Mouse (Mus musculus): ENCODE results near the gene Atp1a4. TPM values are rescaled to one million over a fixed set of nuclear protein-coding genes. Genes with fewer than 3 reads are reported as not detected.

Gene Atp1a4
- total RNA-seq (2021): under 1 TPM; 0.17 to 0.18 TPM
- long read RNA-seq, experiment 1: 0 reads
- long read RNA-seq, experiment 2, partial matches to known transcripts: 0 of 1 reads
- long read RNA-seq, experiment 2, other reads (novel, unspliced or antisense): 1 of 1 reads

DNA sequence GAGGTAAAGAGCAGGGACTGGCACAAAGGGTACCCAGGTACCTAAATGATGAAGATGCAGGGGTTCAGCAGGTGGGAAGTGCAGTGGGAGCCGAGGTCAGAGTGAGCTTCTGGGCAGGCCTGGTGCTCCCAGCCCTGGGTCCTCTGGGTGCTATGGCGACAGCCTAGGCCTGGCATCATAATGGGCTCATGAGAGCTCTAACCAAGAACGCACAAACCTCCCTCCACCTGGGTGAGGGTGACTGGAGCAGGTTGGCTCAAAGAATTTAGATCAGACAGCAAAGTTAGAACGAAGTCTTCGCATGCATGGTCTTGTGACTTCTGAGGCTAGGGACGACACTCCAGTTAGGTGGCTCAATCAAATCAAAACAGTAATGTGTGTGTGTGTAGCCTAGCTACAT is at the start of gene Atp1a4:
Atp1a4 (minus strand) TSS at position 101 of the 400 bp plus-strand sequence.
- DNase-seq (ENCODE audit: low spot score in 2 of 2): no peak

DNA sequence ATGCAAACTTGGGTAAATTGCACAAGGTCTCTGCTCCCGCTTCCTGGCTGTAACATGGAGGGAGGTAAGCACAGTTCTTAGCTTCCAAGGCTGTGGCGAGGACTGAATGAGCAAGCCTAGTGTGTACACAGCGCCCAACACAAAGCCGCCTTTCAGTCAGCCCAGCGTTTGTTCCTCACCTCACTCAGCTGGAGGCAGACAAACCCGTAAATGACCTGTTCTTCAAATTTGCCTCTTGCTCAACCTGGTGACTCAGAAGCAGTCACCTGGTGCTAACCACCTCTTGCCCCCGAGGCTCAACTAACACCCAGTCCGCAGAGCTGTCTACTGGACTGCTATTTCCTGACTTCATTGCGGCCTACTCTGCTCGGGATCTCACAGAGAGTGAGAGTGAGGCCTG is 49.7 kb upstream of the Atp1a4 start:
- no peak for DNase-seq (ENCODE audit: low spot score in 2 of 2)

DNA sequence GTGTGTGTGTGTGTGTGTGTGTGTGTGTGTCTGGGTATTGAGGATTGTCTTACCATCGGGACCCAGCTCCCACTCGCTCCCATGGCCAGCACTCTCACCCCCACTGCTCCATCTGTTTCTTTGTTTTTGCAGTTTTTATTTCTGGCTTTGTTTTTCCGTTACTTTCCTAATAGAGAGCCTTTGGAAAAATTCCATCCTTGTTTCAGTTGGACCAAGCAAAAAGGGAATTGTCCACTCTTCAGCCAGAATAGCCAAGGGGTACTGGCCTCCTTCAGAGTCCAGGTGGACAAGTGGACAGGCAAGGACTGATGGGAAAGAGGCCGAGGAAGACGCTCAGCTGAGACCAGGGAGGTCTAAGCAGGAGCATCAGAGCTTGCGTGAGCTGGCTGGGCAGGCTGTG is 48.7 kb upstream of the Atp1a4 start:
- no peak for DNase-seq (ENCODE audit: low spot score in 2 of 2)

DNA sequence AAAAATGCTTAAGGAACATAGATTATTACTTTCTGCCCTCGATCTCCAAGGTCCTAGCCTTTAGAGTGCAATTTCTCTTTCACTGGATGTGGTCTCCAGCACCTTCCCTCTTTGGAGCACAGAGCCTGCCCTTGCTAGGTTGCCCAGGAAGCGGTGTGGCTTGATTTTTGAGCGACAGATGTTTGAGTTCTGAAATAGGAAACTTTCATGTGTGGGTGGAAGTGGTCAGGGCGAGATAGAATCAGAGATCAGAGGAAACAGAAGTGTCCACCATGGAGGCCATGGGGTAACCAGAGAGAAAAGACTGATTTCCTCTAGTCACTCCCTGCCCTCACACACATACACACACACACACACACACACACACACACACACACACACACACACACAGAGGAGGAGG is 48.0 kb upstream of the Atp1a4 start:
- no peak for DNase-seq (ENCODE audit: low spot score in 2 of 2)

DNA sequence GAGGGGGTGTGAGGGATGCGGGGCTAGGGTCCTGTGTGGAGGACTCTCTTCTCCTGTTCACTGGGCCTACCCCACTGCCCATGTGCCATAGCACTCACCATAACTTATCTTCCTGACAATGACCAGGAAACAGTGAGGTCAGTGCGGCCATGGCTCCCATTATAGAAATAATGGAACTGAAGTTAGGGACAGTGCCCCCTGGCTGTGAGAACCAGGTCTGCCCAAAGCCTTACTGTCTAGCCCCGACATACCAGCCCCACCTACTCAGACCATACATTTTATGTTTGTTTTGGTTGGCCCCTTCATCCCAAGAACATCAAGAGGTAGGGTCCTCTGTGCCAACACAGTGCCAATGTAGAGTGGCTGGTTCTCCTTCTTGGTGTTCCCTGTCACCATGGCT is 47.4 kb upstream of the Atp1a4 start:
- DNase-seq (ENCODE audit: low spot score in 2 of 2): no peak

DNA sequence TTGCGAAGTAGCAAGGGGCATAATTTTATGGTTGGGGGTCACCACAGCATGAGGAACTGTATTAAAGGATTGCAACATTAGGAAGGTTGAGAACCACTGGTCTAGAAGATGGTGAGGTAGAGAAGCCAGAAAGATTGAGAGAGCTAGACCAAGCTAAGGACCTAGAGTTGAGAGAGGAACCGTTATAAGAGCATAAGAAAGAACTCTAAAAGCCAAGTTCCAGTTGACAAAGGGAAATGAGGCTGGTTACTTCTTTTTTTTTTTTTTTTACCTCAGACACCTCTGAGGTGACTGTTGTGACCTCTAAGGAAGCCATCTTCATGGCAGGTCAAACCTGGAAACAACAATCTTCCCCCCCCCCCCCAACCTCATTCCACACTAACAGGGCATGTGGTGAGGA is 46.9 kb upstream of the Atp1a4 start:
- no peak for DNase-seq (ENCODE audit: low spot score in 2 of 2)

DNA sequence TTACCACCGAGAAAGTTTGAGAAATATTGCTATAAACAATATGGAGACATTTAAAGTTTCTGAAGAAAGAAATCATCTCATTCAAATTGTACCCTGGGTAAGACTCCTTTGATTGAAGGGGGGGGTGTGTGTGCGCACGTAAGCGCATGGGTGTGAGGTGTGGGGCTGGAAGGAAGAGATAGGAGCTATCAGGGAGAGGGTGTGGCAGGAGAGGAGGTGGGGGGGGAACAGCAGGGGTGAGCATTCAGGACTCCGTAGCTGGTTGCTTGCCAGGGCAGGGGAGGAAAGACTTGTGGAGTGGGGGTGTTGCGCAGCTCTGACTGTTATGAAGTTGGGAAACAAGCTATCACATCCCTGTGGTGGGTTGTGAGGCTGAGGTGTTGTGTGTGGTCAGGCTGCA is 46.2 kb upstream of the Atp1a4 start:
- DNase-seq (ENCODE audit: low spot score in 2 of 2): no peak

DNA sequence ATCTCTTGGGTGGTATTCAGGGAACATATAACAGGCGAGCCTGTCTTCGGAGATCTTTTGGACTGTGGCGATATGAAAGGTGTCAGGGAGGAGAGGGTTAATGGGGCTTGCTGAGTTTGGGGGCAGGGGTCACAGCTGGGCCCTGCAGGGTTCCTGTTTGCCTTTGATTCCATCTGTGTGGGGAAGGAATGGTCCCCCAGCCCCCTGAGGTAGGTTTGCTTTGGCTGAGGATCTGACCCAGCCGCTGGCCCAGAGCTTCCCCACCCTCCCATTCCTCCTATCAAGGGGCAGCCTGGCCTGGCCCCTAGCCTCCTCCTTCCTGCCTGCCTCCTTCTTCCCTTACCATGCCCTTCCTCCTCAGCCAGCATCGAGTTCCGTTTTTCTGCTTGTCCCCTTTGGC is 44.6 kb upstream of the Atp1a4 start:
- DNase-seq (ENCODE audit: low spot score in 2 of 2): no peak

DNA sequence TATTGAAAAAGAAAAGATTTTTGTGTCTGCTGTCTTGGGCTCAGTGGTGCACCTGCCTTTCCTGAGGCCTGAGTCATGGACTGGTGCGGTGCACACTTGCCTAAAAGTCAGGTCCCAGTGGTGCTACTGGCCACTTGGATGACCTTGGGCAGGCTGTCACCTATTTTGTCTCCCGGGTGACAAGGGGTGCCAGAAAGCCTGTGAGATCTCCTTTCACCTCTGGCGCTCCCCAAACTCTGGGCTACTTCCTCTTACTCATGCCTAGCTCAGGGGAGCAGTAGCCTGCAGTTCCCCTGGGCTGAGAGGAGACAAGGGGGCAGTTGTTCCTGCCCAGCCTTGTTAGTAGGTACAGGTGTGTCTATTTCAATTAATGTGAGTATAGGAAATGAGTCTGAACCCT is 44.1 kb upstream of the Atp1a4 start:
- no peak for DNase-seq (ENCODE audit: low spot score in 2 of 2)

DNA sequence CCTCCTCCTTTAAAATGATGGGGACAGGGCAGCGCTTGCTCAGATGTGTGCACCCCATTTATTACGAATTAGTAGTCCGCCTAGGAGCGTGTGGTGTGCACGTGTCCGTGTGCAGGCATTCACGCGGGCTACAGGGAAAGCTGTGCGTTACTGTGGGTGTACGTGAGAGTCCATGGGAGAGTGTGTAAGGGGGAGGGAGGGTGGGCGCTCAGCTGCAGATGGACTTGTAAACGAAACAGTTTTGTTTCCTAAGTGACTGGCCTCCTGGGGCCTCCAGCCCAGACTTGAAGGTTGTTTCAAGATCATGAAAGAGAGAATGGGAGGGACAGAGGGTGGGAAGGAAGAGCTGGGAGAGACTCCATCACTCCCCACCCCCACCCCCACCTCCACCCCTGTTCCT is 43.0 kb upstream of the Atp1a4 start:
- DNase-seq (ENCODE audit: low spot score in 2 of 2): no peak

DNA sequence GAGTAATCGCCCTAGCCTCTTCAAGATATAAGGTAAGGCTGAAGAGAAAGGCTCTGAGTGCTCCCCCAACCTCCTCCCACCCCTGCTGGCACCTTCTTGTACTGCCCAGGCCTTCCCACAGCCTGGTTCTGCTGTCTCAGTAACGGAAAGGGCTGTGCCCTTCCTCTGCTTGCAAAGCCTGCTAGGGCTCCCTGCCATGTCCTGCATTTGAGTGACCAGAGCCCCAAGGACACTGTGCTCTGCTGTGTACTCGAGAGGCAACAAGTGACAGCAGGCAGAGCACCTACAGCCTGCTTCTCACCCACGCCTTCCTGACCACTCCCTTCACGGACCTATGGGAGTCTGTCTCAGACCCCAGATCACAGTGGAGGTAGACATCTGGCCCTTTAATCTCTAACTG is 42.0 kb upstream of the Atp1a4 start:
- no peak for DNase-seq (ENCODE audit: low spot score in 2 of 2)

DNA sequence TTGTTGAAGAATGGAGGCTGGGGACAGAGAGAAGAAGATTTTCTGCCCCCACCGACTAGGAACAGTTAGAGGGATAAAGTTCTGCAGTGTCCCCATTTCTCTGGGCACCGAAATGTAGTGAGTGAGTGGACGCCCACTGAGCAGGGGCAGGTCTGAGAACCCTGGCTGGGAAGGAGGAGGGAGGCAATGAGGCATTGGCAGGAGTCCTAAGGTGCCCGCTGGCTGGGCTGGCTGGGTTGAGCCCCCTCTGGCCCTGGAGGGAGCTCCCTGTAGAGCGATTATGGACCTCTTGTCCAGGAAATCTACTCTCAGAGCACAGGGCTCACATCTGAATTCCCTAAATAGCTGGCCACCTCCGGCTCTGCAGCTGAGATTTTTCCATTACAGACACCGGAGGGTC is 41.3 kb upstream of the Atp1a4 start:
- DNase-seq (ENCODE audit: low spot score in 2 of 2): no peak

DNA sequence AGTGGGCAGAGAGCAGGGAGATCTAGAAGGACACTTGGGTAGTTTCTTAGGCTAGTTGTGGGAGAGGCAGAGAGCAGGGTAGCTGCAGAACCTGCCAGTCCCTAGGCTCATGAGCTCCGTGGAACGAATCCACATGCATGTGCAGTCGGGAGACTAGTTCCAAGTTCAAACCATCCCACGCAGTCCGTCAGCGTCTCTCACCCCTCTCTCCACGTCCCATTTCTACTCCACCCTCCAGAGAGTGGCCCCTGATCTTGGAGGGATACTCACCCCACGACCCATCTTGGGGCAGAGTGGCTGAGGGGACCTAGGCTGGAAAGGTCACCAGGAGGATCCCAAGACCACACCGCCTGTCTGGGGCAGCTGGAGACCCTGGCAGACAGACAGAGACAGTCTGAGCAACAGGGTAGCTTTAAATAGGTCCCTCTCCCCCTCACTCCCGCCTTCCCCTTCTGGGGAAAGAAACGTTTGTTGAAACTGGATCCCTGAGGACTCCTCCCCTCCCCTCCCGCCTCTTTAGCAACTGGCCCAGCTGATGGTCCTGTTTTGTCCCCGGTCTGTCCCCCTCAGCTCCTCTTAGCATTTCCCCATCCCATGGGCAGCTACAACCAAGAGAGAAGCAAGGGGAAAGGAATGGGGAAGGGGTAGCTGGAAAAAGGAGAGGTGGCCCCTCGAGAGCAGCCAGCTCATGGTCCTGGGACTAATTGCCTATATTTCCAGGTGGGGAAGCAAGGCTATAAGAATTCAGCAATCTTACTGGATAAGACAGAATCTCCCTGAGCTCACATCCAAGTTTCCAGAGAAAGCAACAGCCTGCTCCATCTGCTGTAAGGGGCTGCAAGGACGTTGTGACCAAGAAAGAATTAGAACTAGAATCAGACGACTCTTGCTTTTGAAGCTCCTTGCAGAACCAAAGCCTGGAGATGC is 39.7 kb upstream of the Atp1a4 start, which contains the start of gene Atp1a2:
Atp1a2 (minus strand) TSS at position 454 of the 927 bp plus-strand sequence.
- DNase-seq (ENCODE audit: low spot score in 2 of 2): peak in 1 of 2 experiments; percentile 67

DNA sequence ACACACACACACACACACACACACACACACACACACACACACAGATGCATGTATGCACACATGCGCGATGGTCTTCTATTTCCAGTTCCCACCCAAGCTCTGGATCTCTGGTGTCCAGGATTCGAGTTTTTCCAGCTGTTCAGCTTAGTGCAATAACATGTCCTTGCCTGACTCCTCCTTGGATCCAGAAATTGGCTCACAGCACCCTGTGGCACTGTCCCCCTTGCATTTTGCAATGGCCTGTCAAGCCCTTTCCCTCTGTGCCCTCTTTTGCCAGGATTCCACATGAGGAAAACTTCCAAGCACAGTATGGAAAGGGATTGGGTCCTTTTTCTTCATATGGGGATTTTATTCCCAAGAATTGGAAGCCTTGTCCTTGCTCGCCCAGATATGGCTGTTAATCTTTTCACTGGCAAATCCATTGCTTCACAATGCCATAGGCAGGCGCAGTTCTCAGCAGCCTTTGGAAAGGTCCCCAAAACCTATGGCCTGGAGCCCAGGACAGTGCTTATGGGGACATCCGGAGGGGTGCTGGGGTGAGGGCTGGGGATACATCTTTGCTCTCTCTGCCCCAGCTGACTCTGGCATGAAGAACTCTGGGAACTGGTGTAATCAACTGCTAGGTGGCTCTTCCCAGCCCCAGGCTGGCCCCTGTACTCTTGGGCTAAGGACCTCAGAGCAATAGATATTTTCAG is 38.7 kb upstream of the Atp1a4 start:
- no peak for DNase-seq (ENCODE audit: low spot score in 2 of 2)

DNA sequence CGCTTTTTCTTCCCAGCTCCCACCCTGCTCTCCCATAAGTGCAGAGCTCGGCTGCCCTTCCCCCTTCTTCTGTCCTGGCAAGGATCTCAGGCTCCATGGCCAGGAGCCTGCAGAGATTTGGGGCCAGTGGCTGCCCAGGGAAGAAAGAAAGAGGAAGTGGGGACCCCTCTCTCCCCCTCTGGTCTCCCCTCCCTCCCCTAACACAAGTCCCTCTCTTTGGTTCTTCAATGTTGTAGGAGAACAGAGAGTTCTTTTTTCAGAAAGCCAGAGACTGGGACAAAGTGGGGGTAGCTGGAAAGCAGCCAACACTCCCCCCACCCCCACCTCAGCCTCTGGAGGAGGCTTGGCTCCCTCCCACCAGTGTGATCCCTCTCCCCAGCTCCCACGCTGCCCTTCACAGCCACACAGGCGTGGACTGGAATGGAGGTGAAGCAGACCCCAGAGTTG is 37.6 kb upstream of the Atp1a4 start:
- no peak for DNase-seq (ENCODE audit: low spot score in 2 of 2)

DNA sequence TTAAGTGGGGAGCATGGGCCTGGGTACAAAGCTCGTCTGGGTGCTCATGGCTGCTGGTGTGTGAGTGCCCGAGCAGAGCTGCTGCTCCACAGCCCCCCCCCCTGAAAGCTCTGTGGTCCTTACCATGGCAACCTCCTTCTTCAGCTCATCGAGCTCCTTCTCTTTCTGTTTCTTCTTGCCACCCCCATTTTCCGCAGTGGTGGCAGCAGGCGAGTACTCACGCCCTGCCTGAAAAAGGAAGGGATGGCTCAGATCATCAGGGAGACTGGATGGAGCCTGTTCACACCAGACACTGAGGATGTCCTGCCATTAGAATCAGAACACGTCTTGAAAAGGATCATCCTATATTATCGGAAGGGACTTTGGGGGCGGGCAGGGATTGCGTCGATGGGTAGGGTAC is 35.2 kb upstream of the Atp1a4 start:
- no peak for DNase-seq (ENCODE audit: low spot score in 2 of 2)

DNA sequence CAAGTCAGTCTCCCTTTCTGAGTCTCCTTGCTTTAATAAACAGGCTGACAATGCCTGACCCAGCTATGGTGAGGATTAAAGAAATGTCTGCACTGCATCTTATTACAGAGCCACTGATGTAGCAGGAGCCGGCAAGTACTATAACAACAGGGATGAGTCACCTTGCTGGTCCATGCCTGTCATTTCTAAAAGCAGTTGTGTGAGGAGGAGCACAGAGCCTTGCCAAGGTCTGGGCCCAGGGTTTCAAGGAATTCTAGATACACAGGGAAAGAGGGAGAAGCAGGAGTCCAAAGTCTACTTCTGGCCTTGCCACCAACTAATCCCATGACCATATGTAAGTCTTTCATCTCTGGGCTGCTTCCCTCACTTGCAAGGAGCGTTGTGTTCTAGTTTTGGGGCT is 34.7 kb upstream of the Atp1a4 start:
- no peak for DNase-seq (ENCODE audit: low spot score in 2 of 2)

DNA sequence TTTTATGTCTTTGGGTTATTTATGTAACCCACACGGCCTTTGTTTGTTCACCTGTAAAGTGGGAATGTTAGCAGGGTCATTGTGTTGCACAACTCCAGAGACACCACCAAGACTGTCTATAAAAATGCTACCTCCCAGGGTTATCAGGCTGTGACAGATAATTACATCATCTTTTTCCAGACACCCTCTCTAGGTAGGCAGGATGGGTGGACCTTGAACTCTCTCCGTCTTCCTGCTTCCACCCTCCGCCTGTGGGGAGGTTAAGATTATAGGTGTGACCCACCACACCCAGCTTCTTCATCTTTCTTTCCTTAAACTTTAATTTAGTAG is 31.4 kb upstream of the Atp1a4 start:
- no peak for DNase-seq (ENCODE audit: low spot score in 2 of 2)

DNA sequence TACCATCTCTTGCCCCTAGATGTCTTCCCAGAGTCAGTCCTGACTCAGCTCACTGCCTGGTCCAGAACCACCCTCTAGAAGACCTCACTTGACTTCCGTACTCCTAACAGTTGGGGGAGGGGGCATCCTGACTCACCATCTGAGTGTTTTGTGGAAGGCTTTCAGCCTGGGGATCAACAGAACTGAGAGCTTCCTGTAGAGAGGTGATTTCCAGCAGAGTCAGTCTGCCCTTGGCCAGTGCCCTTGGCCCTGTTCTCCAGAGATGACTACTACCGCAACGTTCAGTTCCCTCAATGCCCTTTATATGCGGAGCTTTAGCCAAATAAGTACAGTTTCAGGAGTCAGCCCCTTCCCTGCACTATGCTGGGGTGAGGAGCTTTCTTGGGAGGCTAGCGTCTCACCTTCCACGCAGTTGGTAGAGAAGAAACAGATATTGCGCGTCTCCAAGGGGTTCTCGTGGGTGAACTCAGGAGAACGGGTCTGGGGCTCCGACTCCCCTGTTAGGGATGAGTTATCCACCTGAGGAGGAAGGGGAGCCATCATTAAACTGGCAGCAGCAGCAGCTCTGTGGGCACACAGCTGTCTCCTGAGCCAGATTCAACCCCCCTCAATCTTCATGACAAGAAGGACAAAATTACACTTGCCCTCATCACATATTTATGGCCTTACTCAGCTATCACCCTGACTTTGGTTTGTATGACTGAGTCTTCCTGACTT is 30.8 kb upstream of the Atp1a4 start:
- DNase-seq (ENCODE audit: low spot score in 2 of 2): no peak

DNA sequence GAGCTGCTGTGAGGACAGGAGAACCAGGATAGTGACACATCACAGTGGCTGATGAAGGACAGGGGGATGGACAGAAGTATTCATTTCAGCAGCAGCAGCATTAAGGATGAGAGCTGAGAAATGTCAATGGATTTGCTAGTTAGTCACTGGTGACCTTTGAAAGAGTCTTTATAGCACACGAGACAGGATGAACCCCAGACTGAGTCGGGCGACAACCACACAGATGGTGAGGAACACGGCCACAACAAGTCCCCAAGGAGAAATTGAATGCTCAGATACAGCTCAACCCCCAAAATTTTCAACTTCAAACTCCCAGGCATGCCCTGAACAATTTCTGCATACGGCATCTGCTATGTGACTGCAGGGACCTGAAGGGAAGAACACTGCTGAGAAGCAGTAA is 28.5 kb upstream of the Atp1a4 start:
- DNase-seq (ENCODE audit: low spot score in 2 of 2): no peak

DNA sequence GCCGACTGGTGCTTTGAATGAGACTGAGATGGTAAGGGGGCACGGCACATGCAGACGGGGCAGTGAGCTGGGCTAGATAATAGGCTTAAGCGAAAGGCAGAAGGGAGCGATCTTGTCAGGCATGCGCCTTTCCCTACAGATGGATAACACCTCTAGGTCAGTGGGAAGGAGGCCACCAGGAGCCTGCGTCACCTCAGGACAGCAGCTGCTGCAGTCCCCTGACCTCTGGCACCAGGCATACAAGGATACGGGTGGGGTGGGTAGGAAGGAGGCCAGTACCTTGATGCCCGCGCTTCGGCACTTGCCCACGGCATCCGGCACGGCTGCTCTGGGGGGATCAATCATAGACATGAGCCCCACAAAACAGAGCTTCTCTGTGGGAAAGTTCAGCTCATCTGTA is 26.0 kb upstream of the Atp1a4 start:
- no peak for DNase-seq (ENCODE audit: low spot score in 2 of 2)

DNA sequence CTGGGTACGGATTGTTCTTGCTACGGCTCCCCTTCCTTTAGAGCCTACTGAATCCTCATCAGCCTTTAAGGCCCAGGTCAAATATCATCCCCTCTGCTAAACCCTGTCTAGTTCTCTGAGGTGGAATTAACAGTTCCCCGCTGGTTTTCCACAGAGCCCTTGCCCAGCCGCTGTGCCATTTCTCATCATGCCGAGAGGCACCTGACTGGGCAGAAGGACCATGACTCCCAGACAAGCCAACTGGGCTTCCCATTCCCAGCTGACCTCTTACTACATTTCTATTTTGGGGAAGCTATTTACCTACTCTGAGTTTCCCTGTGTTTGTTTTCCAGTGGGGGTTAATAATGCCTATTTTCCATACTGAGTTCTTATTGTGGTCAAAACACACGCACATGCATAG is 24.9 kb upstream of the Atp1a4 start:
- no peak for DNase-seq (ENCODE audit: low spot score in 2 of 2)
